Mouse (Mus musculus) adrenal gland, adult (tissue): ENCODE data around the gene Spata17.

Experiments
- DNase-seq, 2 experiments: peaks; one replicate each; pipeline ENCODE4 v3.0.0; 2022 to 2023; ENCODE audit warnings: low spot score in 1 of 2; ENCODE audit not compliant: inconsistent age in 2 of 2

The Spata17 gene

DNA sequence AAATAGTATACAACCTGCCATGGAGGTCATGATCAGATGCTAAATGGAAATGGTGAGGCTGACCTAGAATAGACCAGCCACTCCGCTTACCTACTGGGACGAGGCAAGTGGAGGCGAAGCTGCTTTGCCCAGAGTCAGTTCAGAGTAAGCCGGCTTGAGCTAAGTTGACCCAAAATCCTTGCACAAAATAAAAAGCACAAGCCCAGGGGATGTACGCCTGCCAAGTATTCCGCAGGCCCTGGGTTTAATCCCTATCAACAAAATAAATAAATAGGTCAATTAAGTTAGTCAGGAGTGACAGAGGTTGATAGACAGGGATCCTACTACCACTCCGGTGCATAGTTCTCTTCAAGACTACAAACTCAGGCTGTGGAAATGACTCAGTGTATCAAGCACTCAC is 207.0 kb downstream of the Spata17 start:
- no peak for DNase-seq

DNA sequence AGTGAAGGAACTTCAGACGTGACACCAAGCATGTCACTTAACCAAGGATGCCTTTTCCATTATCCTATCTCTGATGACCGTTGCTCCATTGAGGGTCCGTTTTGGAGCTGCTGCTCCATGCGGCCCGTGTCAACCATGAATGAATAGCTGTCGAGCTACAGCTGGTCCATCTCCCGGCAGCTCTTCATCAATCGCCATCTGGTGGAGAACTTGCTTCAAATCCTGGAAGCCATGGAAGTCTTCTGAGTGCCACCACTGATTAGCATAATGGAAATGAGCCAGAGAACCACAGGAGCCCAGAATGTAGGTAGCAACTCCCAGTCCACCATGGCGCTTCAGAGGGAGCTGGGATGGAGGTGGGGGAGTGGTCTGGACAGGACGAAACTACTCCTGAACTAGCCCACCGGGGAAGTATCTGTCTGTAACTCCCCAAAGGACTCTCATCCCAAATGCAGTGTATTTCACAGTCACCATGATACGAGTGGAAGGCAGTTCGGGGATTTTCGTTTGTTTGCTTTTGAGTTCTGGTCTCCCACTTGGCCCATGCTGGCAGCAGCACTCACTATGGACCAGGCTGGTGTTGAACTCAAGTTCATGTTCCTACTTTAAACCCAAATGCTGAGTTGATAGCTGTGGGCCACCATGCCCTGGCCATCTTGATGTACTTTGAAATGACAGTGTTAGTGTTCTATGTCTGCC is 208.9 kb downstream of the Spata17 start:
- no peak for DNase-seq

DNA sequence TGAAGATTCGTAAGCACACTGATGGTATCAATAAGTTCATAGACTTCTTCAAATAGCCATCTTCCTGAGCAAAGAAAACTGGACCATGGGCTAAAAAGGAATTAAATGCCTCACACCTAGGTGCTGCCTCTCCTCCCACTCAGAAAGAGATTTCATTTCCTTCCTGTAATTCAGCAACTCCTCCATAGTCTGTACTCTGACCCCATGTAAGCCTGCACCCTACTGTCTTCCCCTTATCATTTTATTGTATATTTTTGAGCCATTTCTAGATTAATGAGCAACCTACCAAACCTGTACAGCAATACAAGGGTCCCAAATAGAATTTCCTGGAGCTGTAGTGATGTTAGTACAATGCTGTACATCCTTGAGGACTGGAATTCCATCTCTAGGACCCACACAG is 211.0 kb downstream of the Spata17 start:
- no peak for DNase-seq

DNA sequence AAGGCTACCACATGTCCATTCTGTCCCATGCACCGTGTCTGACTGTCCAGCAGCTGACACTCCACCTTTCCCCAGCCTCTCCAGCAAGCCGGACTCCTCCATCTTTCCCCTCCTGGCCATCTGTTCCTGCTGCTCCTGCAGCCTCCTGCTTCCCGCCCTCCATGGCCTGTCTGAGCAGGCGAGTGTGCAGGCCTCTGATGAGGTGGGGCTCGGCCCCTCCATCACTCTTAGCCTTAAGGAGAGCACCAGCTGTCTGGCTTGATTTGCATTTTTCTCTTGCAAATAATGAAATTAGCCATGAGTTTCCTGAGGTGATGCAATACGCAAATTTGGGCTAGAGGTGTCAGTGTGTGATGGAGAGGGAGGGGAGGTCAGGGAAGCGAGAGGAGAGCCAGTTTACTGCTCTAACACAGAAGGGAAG is 211.8 kb downstream of the Spata17 start:
- no peak for DNase-seq

DNA sequence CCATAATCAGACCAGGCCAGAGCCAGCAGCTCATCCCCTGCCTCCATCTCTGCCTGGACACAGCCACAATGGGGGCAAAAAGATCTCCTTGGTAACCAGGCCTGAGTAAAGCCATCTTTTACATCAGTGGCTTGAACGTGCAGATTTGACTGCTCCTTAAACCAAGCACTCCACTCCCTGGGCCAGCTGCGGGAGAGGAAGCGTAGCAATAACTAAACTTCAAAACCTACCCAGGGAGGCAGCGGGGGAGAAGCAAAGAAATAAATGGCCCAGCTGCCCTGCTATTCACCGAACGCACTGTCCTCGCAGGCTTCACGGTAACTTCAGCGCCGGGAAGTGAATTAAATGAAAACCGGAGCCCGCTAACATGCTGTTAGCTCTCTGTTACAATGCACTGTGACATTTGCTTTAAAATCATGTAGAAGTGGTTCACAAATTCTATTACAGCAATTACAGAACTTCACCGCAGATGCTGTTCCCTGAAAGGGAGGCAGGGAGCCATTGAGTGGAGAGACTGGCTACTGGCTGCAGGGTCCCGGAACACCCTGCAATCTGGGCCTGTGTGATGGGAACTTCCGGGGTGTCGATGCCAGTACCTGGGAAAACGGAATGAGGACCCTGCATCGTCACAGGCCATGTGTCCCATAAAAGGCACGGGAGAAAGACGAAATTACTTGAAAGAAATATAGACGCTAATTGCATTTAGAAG is 217.5 kb downstream of the Spata17 start:
- no peak for DNase-seq
